Mouse (Mus musculus) kidney, adult 9 months (tissue): ENCODE measurements at regions not wholly inside any gene's neighbourhood (a gene's known extent, or its start where the extent isn't known, plus 50 kb on each side); places are given as distances from the start of the nearest gene placed in this dataset.

ENCODE experiments used
- DNase-seq: peaks from one replicate; pipeline ENCODE4 v3.0.0; 2022

GRCm38 (mm10) chr13:46350075-46350747 lies 68.0 kb upstream of the Rbm24 start:
- DNase-seq = peak; percentile 13

GRCm38 (mm10) chr13:46355306-46355705 lies 62.9 kb upstream of the Rbm24 start:
- no peak for DNase-seq

- no peak for DNase-seq
Measured at GRCm38 (mm10) chr13:46355975-46356374, 62.3 kb upstream of the Rbm24 start.

- DNase-seq = no peak
Measured at GRCm38 (mm10) chr13:46357037-46357436, 61.2 kb upstream of the Rbm24 start.

GRCm38 (mm10) chr13:46360495-46361120 lies 57.6 kb upstream of the Rbm24 start:
- no peak for DNase-seq

GRCm38 (mm10) chr13:46363456-46364201 lies 54.6 kb upstream of the Rbm24 start:
- no peak for DNase-seq

- DNase-seq = no peak
Measured at GRCm38 (mm10) chr13:46364202-46364912, 53.9 kb upstream of the Rbm24 start.

GRCm38 (mm10) chr13:46365292-46365691 lies 52.9 kb upstream of the Rbm24 start:
- DNase-seq = no peak
